Mouse (Mus musculus) hindbrain, postnatal 0 days (tissue): ENCODE measurements at regions not wholly inside any gene's neighbourhood (a gene's known extent, or its start where the extent isn't known, plus 50 kb on each side); places are given as distances from the start of the nearest gene placed in this dataset.

Experiments
- ATAC-seq: fragments of 200-750 bp; cut with Nextera tagmentation; 2 replicates; pipeline ENCODE4 v1.8.0; 2017; ENCODE audit warnings: mild to moderate bottlenecking, moderate TSS enrichment, moderate library complexity
- DNase-seq: peaks from one replicate; pipeline ENCODE4 v3.0.0-alpha.2; 2015; ENCODE audit warnings: low spot score
- H3K27ac ChIP-seq: fragments of 300-500 bp; sonication (generic); 2 replicates; pipeline ENCODE4 v1.5.1; 2014; ENCODE audit warnings: mild to moderate bottlenecking
- H3K27me3 ChIP-seq: fragments of 300-500 bp; sonication (generic); 2 replicates; pipeline ENCODE4 v1.6.1; 2014; ENCODE audit warnings: low read length, mixed read lengths; ENCODE audit not compliant: insufficient read depth
- H3K36me3 ChIP-seq: fragments of 300-500 bp; sonication (generic); 2 replicates; pipeline ENCODE4 v1.6.1; 2014; ENCODE audit warnings: low read length, mixed read lengths; ENCODE audit not compliant: insufficient read depth
- H3K4me1 ChIP-seq: fragments of 300-500 bp; sonication (generic); 2 replicates; pipeline ENCODE4 v1.6.1; 2014; ENCODE audit warnings: antibody characterized with exemption, low read length, mixed read lengths; ENCODE audit not compliant: insufficient read depth
- H3K4me2 ChIP-seq: fragments of 300-500 bp; sonication (generic); 2 replicates; pipeline ENCODE4 v1.6.1; 2014; ENCODE audit warnings: low read depth, mild to moderate bottlenecking, low read length, moderate library complexity, mixed read lengths
- H3K4me3 ChIP-seq: fragments of 300-500 bp; sonication (generic); 2 replicates; pipeline ENCODE4 v1.5.1; 2014; ENCODE audit warnings: low read length
- H3K9ac ChIP-seq: fragments of 300-500 bp; sonication (generic); replicated peaks from 2 replicates; pipeline ENCODE4 v1.6.1; 2014; ENCODE audit warnings: mild to moderate bottlenecking, low read length, moderate library complexity, mixed read lengths
- H3K9me3 ChIP-seq: fragments of 300-500 bp; sonication (generic); 2 replicates; pipeline ENCODE4 v1.6.1; 2016; ENCODE audit warnings: low read length, mixed read lengths
- CTCF ChIP-seq: IDR thresholded peaks from 2 replicates; pipeline ENCODE4 v1.5.1; 2016; ENCODE audit warnings: antibody characterized with exemption, control low read depth, low read depth
- WGBS: fragments of 180-500 bp; shearing (Covaris S2); extraction: QIAGEN DNeasy Blood & Tissue Kit; methylation state at CpG from one replicate; pipeline ENCODE4 v1.1.7; 2014; 5-methylcytosine and 5-hydroxymethylcytosine counted together

- 57% methylated on average over 11 of the region's 11 CpGs for WGBS
- H3K27me3 ChIP-seq, result no peaks in the 10 kb centered on the region
- no peak overlapping the region for H3K4me2 ChIP-seq
- no peak overlapping the region for H3K4me3 ChIP-seq
- no peaks in the 10 kb centered on the region for H3K4me1 ChIP-seq
- H3K36me3 ChIP-seq, result no peaks in the 10 kb centered on the region
- H3K27ac ChIP-seq, result no peak overlapping the region
- TF ChIP-seq CTCF, result no peak
- ATAC-seq (no peak), DNase-seq (no peak)
- H3K9ac ChIP-seq, result no peak overlapping the region
- no peaks in the 10 kb centered on the region for H3K9me3 ChIP-seq
Measured at GRCm38 (mm10) chr11:6761876-6762628, 75.4 kb downstream of the Gm11983 start.

GRCm38 (mm10) chr11:6759578-6759977 is 77.9 kb downstream of the Gm11983 start:
- no peak for DNase-seq
- Histone ChIP-seq H3K27ac (no peak overlapping the region), H3K36me3 (no peaks in the 10 kb centered on the region), H3K4me1 (no peaks in the 10 kb centered on the region), H3K4me3 (no peak overlapping the region), H3K4me2 (no peak overlapping the region), H3K9ac (no peak overlapping the region), H3K27me3 (no peaks in the 10 kb centered on the region), H3K9me3 (no peaks in the 10 kb centered on the region)
- WGBS, result 89% methylated on average over 4 of the region's 4 CpGs
- no peak for ATAC-seq
- no peak for TF ChIP-seq CTCF

- ATAC-seq (no peak), DNase-seq (no peak)
- no peaks in the 10 kb centered on the region for H3K9me3 ChIP-seq
- no peak overlapping the region for H3K27ac ChIP-seq
- no peak overlapping the region for H3K9ac ChIP-seq
- WGBS, result 95% methylated on average over 5 of the region's 5 CpGs
- H3K4me1 ChIP-seq, result no peaks in the 10 kb centered on the region
- no peak for TF ChIP-seq CTCF
- H3K27me3 ChIP-seq, result no peaks in the 10 kb centered on the region
- no peak overlapping the region for H3K4me2 ChIP-seq
- H3K36me3 ChIP-seq, result no peaks in the 10 kb centered on the region
- no peak overlapping the region for H3K4me3 ChIP-seq
Measured at GRCm38 (mm10) chr11:6739439-6739838, 81.1 kb downstream of the Ramp3 start.

GRCm38 (mm10) chr11:6738581-6738980 is 80.3 kb downstream of the Ramp3 start:
- Histone ChIP-seq H3K9ac (no peak overlapping the region), H3K36me3 (no peaks in the 10 kb centered on the region), H3K4me3 (no peak overlapping the region), H3K4me2 (no peak overlapping the region), H3K27ac (no peak overlapping the region), H3K4me1 (no peaks in the 10 kb centered on the region), H3K27me3 (no peaks in the 10 kb centered on the region), H3K9me3 (no peaks in the 10 kb centered on the region)
- no peak for TF ChIP-seq CTCF
- no peak for ATAC-seq
- no peak for DNase-seq
- 70% methylated on average over 3 of the region's 3 CpGs for WGBS

GRCm38 (mm10) chr11:6738163-6738562 is 79.8 kb downstream of the Ramp3 start:
- no peaks in the 10 kb centered on the region for H3K4me1 ChIP-seq
- 57% methylated on average over 3 of the region's 3 CpGs for WGBS
- no peak for TF ChIP-seq CTCF
- no peak overlapping the region for H3K9ac ChIP-seq
- no peak overlapping the region for H3K27ac ChIP-seq
- no peak overlapping the region for H3K4me2 ChIP-seq
- H3K27me3 ChIP-seq, result no peaks in the 10 kb centered on the region
- ATAC-seq, result no peak
- no peak overlapping the region for H3K4me3 ChIP-seq
- H3K36me3 ChIP-seq, result no peaks in the 10 kb centered on the region
- no peak for DNase-seq
- no peaks in the 10 kb centered on the region for H3K9me3 ChIP-seq

- no peaks in the 10 kb centered on the region for H3K9me3 ChIP-seq
- WGBS, result 85% methylated on average over 7 of the region's 7 CpGs
- no peak for TF ChIP-seq CTCF
- no peak overlapping the region for H3K4me3 ChIP-seq
- ATAC-seq, result no peak
- H3K27me3 ChIP-seq, result no peaks in the 10 kb centered on the region
- no peaks in the 10 kb centered on the region for H3K4me1 ChIP-seq
- no peak overlapping the region for H3K4me2 ChIP-seq
- H3K27ac ChIP-seq, result no peak overlapping the region
- no peak for DNase-seq
- H3K36me3 ChIP-seq, result no peaks in the 10 kb centered on the region
- H3K9ac ChIP-seq, result no peak overlapping the region
Measured at GRCm38 (mm10) chr11:6734746-6735430, 76.6 kb downstream of the Ramp3 start.

- no peak overlapping the region for H3K9ac ChIP-seq
- no peaks in the 10 kb centered on the region for H3K27me3 ChIP-seq
- peak; percentile 24; the same call in 1 of the 2 replicates for ATAC-seq
- no peak overlapping the region for H3K27ac ChIP-seq
- no peak overlapping the region for H3K4me2 ChIP-seq
- no peaks in the 10 kb centered on the region for H3K36me3 ChIP-seq
- whole genome bisulfite sequencing, result 73% methylated on average over 5 of the region's 5 CpGs
- peak; percentile 17 for DNase-seq
- no peak for TF ChIP-seq CTCF
- H3K4me3 ChIP-seq, result no peak overlapping the region
- H3K4me1 ChIP-seq, result no peaks in the 10 kb centered on the region
- no peaks in the 10 kb centered on the region for H3K9me3 ChIP-seq
Measured at GRCm38 (mm10) chr11:6731505-6731904, 73.2 kb downstream of the Ramp3 start.
